Mouse (Mus musculus) hematopoietic stem cell, adult 5-6 weeks (primary cell): ENCODE measurements around the gene Cacna1d. TPM values are rescaled to one million over a fixed set of nuclear protein-coding genes. Genes with fewer than 3 reads are reported as not detected.
A peak's percentile ranks its signal among the peaks of the same experiment; 100 is the strongest.

ENCODE experiments used
- ATAC-seq, 2 experiments: fragments of 125-278 bp in 1 of 2; replicated peaks in 1 of 2; 2 replicates each; pipeline ENCODE4 v1.8.0; 2016 to 2017; ENCODE audit warnings: inconsistent platforms in 2 of 2, mild to moderate bottlenecking in 2 of 2, moderate number of reproducible peaks in 2 of 2, low read depth in 1 of 2, moderate TSS enrichment in 1 of 2; ENCODE audit not compliant: low FRiP score in 2 of 2, poor library complexity in 2 of 2, severe bottlenecking in 2 of 2, insufficient read depth in 1 of 2, low TSS enrichment in 1 of 2
- total RNA-seq: library from RNA; stranded (forward); fragments of 172-1452, 232-1000 nt; gene quantifications from 2 replicates; pipeline ENCODE4 v1.2.3, GENCODE M21; 2017

Cacna1d gene
- total RNA-seq, 1 experiment from 2014 or later, result 0.50 TPM

DNA sequence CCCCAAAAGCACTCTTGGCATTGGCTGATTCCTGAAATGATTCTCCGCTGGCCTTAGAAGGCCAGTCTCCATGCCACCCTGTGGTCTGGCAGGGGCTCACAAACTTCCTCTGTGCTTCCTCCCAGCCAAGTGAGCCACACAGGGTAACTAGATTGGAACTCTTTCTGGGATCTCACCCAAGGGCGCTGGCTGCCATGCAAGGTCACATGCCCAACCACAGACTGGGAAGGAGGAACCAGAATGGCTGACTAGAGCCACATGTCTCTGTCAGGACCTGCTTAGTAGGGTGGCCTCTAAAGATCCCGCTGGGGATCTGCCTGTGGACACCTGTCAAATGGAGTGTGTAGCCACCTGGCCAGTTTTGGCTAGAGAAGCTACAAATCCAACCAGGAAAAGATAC lies 273.1 kb downstream of the Cacna1d start:
- ATAC-seq, result peak; percentile 75 to 79; a peak in 3 of 4 replicates

DNA sequence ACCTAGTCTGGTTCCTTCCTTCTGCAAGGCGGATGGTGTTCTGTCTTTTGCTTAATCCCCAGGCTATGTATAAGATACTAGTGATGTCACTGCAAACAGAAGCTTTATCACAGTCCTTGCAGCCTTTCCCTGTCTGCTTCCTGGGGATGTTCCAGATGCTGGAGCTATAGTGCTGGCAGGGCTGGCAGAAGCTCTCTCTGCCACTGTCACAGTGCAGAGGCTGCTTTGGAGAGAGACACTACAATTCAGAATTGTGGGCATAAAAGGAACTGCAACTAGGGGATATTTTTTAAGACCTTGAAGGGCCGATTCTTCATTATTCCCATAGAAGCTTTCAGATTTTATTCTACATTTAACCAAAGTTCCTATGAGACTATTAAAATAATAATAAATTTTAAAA lies 274.1 kb downstream of the Cacna1d start:
- no peak for ATAC-seq

DNA sequence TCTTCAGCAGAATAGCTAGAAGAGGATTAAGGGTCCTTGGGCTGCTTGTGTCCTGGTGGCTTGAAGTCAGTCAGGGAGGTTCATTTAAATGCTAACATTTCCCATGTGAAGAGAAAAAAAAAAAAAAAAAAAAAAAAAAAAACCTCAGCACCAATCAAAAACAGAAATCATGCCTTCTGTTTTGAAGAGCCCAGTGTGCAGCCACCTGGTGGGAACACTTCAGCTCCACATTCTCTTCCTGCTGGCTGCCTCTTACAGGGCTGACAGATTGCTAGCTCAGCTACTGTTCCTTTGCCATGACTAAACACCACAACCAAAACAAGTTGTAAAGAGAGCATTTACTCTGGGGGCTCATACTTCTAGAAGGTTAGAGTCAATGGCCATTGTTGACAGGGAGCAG lies 283.1 kb downstream of the Cacna1d start:
- ATAC-seq, result no peak

DNA sequence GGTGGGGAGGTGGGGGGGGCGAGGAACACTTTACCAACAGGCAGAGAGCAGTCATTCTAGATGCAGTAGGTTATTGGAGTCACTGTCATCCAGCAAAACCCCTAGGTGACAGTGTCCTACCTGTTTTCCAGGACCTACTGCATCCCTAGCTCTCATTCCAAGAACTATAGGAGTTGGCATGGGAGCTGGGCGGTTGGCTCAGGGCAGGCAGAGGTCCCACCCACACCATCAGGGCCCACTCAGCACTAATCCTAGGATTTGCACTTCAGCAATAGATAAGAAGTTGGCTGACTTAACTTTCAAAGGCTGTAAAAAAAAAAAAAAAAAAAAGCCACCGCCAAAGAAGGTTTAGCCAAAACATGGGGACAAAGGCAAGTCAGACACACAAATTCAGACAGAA lies 285.4 kb downstream of the Cacna1d start:
- ATAC-seq, result no peak

DNA sequence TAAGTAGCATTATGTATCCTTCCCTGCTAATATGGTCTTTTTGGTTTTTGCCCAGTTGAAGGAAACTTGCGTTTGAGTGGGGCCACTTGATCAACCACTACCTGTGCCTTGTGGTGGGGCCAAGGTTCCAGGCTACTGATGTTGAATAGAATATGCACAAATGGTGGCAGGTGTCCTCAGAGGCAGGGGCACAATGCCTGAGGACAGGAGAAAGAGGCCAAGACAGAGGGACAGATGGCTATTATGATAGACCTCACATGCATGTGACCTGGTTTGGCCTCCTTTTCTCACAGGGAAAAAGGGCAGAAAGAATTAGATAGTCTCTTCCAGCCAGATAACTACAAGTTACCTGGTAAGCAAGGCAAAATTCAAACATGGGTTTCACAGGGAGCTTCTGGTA lies 286.7 kb downstream of the Cacna1d start:
- no peak for ATAC-seq

DNA sequence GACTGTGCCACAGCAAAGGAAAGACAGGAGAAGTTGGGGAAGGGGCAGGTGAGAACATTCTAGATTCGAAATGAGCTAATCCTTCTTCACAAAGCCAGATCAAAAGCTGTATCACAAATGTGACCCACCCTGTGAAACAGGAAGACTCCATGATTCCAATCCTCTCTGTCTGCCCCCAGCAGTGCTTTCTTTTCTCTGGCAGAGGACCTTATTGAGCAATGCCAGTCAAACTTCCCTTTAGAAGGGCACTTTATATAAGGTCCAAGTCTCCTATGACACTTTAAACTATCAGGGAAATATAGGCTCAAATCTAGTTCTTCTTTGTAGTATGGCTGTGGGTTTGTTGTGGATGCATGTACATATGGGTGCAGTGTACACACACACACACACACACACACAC lies 290.9 kb downstream of the Cacna1d start:
- ATAC-seq, result no peak

DNA sequence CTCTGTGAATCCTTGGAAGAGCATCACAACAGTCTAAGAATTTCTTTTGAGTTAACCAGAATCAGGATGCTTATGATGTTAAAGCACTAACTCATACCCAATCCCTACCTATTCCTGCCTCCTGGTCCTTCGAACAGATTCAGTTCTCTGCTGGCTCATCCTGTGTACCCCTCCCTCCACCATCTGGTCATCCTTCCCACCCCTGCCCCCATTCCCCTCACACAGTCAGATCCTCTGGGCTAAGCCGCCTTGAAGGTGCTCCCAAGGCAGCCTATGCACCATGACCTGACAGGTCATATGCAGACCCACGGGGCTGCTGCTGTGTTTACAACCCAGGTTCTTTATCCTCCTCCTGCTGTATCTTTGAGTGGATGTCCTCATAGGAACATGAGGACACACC lies 292.4 kb downstream of the Cacna1d start:
- no peak for ATAC-seq

DNA sequence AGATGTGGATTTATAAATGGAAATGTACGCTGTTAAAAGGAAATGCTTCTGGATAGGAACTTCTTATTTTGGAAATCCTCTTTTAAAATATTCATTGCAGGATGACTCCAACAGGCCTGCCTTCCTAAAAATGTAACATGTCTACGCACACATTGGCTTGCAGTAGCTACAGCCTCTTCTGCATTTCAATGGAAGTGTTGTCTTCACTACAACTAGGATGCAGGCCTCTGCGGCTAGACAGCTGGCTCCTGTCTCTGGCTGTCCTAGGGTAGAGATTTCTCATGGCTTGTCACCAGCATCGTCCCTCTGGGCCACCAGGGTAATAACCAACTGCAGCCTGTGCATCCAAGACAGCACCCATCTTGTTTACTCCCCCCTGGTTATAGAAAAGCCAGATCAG lies 293.1 kb downstream of the Cacna1d start:
- no peak for ATAC-seq

DNA sequence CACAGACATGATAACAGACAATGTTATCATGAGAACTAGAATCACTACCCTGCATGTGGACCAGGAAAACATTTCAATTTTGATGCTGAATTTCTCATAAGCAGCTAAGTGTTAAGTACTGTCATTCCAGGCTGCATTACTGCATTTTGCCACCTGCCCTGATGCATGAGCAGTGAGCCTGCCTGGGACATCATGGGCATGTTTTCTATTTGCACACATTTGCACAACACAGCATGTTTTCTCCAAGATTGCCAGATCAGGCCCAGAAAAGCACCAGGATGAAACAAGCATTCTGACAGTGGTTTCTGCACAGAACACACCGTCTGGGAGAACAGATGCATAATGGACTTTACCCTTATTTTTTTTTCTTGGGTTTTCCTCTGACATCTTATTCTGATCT lies 294.3 kb downstream of the Cacna1d start:
- ATAC-seq, result no peak

DNA sequence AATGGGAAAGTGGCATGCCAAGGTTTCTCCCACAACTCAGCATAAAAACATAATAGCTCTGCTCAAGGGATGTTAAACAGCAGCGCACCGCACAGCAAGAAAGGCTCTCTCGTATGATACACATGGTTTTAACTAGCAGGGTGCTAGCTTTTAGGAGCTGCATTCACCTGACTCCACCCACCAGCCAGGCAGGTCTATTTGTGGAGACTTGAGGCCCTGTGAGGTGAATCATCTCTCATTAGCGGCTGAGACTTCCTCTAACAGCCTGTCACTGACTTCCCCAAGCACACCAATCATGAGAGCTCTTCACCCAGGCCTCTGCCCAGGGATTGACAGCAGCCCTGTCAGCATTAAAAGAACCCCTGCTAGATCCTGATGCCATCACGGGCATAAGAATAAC lies 295.0 kb downstream of the Cacna1d start:
- peak; percentile 80 to 91 for ATAC-seq

DNA sequence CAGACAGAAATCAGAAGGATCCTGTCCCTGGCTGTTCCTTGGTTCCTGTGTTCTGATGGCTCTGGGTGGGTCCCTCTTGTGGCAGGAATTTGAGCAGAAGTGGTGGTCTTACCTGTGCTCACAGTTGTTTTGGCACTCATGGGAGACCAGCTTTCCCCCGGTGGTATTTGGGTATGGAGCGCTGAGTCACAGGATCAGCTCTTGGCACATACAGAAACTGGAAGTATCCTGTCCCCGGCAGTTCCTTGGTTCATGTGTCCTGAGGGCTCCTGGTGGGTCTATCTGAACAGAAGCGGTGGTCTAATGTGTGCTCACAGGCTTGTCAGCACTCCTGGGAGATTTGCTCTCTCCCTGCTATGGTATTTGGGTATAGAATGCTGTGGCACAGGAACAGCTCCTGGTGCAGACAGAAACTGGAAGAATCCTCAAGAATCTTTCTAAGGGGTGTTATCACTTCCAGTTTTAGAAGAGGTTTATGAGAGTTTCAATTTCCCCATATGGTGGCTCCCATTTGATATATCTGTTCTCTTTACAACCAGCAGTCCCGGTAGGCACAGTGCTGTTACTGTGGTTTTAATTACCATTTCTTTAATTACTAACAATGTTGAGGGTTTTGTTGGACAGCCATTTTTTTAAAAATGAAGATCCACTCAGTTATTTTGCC lies 300.8 kb downstream of the Cacna1d start:
- ATAC-seq, result no peak

DNA sequence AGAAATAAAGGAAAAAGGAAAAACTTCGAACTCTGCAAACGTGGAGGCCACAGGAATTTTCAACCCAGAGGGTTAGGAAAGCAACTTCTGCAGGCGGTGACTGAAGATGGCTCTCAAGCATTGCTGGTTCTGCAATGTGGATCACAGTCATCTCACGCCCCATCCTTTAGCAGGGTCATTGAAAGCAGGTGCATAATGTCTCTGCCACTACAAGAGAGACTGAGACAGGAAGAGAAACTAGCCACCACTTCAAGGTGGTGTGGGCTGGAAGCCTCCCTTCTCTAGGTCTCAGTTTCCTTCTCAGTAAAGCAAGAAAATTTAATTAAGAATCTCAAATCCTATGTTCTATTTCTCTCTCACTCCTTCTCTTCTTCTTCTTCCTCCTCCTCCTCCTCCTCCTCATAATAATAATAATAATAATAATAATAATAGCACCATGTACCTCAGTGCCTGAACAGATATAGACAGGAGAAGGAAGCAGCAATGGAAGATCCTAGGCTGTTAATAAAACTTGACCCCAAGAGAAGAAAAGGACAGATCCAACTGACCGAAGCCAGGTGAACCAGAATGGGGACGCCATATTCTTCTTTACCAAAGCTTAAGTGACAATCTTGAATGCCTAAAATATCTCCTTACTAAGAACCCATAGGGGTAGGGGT lies 305.5 kb downstream of the Cacna1d start:
- no peak for ATAC-seq

DNA sequence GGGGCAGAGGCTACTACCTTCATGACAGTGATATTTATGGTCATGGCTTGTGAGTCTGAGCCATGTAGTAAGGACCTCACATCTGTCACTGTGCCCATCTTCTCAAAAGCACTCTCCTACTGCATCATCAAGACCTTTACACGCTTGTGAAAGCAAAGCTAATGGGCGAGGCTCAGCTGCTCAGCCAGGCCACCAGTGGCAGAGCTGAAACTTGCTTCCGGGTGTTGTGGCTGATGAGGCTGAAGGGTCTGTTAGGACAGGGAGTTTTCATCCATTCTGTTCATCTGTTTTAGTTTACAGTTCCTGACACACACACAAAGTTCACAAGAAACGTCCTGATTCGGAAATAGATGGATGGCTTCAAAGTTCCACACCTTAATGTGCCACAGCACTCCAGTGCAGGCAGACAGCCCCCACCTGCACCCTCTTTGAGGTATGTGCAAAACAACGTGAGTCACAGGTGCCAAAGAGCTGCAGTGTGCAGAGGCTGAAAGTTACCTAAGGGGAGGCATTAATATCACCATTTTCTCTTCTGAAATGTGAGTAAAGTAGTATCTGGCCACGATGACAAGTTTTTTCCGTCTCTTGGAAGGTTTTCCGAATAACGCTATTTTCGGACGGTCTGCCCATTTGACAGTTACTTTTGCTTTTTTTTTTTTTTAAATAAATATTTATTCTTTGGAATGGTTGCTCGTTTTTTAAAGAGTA lies 306.7 kb downstream of the Cacna1d start:
- ATAC-seq, result no peak

DNA sequence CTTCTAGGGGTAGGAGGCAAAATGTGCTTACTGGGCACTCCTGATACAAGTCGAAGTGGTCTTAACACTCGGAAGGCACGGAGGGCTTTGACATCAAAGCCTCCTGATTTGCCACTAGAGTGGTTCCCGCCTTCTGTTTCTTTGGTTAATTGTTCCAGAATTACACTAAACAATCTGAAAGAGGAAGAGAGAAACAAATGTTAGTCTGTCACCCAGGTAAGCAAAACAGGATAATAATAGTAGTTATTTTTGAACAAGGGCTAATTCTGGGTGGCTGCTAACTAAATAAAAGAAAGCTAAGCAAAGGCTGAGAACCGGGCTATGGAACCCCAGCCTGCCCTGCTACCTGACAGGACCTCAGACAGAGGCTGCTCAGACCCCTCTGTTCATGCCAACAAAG lies 307.2 kb downstream of the Cacna1d start:
- ATAC-seq, result no peak

DNA sequence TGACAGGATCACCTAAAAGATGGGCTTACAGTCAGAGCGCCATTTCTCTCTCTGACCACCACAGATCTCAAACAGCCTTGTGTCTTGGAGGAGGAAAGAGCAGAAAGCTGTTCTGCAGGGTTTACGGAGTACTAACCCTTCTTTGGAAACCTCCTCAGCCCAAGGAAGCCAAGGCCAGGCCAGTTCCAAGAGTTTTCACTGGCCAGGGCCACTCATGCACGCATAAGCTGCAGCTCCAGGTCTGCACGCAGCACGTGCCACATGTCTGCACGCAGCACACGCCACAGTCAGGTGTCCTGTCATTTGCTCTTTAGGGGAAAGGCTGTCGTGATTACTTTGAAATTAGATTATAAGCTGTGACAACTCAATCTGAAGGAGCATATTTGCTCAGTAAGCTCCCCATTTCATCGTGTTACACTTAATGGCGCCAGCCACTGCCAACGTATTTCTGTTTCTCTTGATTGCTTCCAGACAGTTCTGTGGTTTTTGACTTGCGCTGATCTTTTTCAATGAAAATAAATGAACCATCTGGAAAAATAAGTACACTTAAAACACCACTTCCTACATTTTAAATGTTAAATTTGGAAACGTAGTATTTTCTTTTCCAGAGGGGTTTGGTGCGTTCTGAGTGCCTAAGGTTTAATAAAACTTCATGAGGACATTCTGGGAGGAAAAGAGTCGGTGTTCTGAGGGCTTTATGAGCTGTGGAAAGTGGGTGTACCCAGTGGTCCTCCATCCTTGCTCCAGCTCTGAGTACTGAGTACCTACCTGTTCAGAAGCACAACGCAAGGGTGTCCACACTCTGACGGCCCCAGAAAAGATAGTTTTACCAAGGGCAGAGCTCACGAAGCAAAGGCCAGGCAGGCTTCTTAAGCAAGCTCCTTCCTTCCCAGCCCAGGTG lies 308.4 kb downstream of the Cacna1d start:
- no peak for ATAC-seq

DNA sequence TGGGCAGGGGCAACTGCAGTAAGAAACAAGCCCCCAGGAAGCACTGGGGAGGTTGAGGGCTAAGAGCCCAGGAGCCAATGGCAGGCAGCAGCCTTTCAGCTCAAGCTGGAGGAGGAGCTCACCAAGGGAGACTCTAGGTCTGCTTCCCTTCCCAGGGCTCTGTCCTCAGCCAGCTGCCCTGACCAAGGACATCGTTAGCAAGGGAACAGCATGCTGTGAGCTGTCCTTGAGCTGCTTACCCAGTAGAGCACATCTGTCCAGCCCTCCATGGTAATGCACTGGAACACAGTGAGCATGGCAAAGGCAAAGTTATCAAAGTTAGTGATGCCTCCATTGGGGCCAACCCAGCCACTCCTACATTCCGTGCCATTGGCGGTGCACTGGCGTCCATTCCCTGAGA lies 312.9 kb downstream of the Cacna1d start:
- ATAC-seq, result no peak

DNA sequence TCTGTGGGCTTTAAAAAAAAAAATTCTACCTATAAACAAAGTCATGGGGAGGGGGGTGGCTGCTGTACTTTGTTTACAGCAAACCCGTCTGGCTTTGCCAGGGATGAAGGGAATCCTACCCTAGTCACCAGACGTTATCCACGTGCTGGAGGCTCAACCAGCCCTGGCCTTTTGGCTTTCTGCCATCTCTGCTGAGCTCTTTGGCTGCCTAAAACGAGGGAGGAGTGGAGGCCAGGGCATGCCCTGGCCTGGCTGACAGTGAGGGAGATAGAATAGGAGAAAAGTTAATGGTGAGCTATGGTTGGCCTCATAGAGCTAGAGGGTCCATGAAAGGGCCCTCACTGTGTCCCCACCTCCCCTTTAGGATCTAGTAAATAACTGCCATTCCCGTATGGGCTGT lies 313.4 kb downstream of the Cacna1d start:
- no peak for ATAC-seq

DNA sequence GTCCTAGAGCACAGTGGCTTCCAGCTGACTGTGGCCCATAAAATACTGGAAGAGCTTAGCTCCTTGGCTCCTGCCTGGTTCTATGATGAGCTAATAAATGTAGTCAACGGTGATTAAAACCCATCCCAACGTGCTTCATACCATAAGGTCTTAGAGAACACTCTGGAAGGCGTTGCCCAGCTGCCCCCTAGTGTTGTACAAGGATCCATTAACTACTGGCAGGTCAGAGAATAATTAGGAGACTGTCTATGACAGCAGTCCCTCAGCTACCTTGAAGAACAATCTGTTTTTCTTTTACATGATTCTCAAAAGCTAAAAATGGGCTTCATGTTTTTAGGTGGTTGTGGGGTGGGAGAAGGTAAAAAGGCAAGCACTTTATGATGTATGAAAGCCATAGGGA lies 315.9 kb downstream of the Cacna1d start:
- ATAC-seq, result no peak
